Mouse (Mus musculus): ENCODE data around the gene Sucla2.
"Not testable (repeated sequence)": the region's sequence is repeated elsewhere in the genome, so short reads cannot be mapped to it uniquely, and the experiment has no call there.

Sucla2 gene

DNA sequence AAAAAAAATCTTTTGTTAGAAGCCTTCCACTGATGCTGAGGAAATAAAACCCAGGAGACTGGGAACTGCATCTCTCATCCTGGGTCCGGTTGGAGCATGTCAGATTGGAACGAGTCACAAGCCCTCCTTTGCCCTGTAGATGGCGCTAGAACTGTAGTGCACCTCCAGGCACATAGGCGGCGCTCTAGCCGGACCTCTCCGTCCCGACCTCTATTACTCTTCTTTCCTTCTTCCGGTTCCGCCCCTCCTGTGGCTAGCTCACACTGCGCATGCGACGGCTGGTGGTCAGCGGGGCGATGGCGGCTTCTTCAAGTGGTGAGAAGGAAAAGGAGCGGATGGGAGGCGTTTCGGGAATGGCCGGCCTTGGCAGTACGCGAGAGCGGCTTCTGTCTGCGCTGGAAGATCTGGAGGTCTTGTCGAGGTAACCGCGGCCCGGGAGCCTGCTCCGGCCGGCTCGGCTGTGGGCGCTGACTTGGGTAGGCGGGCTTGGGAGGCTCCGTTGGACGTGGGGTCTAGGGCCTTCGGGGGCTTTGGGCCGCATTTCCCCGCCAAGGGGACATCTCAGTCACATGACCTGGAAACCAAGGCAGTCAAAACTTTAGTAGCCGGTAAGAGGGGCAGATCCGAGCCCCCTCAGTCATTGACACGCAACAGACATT, 15.2 kb upstream of the Sucla2 start, which contains the start of gene Med4:
Gene Med4, plus strand, starts transcription at position 261 of the 659 bp plus-strand sequence.
- in situ Hi-C loops (cut with MseI, MboI): no loop called here

DNA sequence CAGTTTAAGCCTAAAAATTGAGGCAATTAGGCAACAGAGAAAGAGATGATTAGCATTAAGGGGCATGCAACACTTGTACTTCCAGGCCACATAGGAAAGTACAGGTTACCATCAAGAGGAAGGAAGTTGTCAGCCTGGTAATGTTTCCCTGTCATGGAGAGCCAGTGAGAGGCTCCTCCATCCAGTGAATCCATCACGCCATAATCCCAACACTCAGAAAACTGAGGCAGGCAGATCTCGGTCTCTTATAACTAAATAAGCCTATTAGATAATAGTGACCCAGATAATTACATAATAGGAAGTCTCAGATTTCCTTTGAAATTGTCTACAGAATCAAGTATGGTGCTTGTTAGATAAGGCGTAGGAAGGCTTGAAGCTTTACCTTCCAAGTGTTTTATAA, 983 bp upstream of the Sucla2 start:
- in situ Hi-C loops (cut with MseI, MboI): no loop called here

DNA sequence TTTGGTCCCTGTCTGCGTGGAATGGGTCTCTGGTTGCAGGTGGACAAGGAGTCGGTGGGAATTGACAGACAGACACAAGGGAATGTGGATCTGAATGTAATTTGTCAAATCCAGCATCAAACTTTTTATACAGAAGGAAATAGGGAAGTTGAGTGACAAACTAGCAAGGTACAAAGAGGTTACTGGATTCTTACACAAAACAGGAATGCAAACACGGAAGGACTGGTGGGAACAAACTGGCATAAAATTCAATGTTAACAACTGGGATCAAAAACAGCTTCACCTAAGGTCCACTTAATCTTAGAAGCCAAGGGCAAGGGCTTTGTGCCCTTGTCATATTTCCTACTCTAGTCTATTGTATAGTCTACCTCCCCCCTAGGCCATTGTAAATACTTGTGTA, 3.5 kb downstream of the Sucla2 start:
- in situ Hi-C loops (cut with MseI, MboI): not testable (repeated sequence)

DNA sequence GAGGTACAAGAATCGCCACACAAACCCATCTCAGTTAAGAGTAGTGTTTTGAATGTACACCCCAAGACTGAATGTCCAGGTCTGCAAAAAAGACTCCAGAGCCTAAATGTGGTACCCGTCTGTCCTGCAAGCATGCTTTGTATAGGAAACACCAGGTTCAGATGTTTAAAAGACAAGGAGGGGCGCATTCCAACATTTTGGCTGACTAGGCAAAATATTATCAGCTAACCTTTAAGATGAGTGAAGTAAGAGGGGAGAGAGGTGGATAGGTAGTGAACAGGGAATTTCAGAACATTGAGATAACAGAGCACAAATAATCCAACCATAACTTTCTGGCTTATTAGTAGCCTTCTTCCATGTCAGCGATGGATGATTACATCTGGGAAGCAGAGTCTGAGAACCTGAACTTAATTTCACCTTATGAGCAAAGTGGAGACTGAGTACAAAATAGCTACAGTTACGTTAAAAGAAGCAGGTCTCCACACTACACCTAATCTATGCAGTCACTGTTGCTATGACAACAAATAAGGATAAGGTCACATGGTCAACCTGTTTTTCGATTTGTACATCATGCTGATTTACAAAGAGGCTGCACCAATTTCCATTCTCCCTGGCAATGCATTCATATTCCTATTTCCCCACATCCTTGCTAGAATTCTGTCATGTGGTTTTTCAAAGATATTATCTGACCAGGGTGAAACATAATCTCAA, 8.8 kb downstream of the Sucla2 start:
- in situ Hi-C loops (cut with MseI, MboI): no loop called here

DNA sequence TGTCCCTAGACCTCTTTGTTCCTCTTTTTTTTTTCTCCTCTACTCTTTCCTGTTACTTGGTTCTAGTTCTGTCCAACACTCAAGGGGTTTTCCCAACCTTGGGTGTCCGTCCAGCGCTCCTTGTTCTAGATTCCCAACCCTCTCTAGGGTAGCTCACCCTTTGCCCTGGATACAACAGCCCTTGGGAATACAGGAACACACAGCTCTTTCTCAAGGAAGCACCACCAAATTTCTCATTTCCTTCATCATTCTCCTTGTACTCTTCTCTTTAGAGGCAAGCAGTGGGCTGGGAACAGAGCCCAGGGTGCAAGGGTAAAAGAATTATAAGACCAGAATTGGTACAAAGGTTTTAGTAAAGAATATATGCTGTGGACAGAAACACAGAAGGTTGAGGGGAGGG, 10.5 kb downstream of the Sucla2 start:
- in situ Hi-C loops (cut with MseI, MboI): no loop called here

DNA sequence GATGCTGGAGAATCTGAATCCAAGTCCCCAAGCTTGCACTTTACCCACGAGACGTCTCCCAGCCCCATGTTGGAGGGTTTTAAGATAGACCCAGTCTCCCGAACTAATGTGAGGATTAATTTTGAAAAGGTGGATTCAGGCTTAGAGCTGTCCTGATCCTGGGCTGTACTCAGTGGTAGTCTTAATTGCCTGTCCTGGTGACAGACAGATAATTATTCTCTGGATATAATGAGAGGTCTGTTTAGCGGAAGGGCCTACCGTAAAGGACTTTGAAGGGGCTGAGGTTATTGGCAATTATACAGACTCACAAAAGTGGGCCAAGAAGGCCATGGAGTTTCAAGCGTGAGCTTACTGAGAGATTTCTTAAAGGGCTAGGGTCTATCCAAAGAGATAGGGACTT, 18.7 kb downstream of the Sucla2 start:
- in situ Hi-C loops (cut with MseI, MboI): no loop called here

- in situ Hi-C loops (cut with MseI, MboI): no loop called here
Observed at GRCm38 (mm10) chr14:73547034-73547433, 21.9 kb downstream of the Sucla2 start.

DNA sequence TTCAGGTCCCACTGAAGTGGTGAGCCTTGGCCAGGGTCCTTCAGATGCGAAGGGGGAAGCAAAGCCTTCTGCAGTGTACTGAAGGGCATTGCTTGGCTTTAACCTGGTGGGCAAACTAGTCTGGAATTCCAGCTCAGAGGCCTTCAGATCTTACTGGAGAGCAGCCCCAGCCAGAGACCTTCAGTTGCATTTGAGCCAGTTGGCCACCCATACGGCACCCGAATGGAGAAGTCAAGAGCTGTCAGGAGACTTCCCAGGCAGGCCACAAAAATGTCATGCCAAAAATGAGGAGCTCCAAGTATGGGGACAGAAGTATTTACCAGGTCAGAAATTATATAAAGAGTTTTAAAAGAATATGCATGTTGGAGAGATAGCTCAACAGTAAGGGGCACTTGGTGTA, 22.9 kb downstream of the Sucla2 start, which contains the start of gene Nudt15:
Gene Nudt15, minus strand, starts transcription at position 192 of the 400 bp plus-strand sequence.
- in situ Hi-C loops (cut with MseI, MboI): no loop called here

- in situ Hi-C loops (cut with MseI, MboI): no loop called here
Observed at GRCm38 (mm10) chr14:73550291-73550690, 25.2 kb downstream of the Sucla2 start.

DNA sequence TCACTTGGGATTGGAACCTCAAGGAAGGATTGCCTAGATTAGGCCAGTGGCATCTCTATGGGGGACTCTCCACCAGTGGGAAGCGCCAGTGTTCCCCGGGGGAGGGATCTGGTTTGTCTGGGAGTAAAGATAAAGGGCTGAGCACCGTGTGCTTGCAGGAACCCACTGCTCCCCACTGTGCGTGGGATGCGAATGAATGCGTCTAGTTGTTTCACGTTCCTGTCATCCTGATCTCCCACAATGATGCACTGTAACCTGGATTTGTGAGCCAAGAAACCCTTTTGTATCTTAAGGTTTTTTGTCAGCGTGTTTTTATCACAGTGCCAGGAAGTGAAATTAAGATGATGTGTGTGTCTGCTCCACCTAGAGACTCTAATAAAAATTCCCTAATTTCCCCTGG, 25.6 kb downstream of the Sucla2 start:
- in situ Hi-C loops (cut with MseI, MboI): no loop called here

- in situ Hi-C loops (cut with MseI, MboI): no loop called here
Observed at GRCm38 (mm10) chr14:73551164-73551563, 26.0 kb downstream of the Sucla2 start.

DNA sequence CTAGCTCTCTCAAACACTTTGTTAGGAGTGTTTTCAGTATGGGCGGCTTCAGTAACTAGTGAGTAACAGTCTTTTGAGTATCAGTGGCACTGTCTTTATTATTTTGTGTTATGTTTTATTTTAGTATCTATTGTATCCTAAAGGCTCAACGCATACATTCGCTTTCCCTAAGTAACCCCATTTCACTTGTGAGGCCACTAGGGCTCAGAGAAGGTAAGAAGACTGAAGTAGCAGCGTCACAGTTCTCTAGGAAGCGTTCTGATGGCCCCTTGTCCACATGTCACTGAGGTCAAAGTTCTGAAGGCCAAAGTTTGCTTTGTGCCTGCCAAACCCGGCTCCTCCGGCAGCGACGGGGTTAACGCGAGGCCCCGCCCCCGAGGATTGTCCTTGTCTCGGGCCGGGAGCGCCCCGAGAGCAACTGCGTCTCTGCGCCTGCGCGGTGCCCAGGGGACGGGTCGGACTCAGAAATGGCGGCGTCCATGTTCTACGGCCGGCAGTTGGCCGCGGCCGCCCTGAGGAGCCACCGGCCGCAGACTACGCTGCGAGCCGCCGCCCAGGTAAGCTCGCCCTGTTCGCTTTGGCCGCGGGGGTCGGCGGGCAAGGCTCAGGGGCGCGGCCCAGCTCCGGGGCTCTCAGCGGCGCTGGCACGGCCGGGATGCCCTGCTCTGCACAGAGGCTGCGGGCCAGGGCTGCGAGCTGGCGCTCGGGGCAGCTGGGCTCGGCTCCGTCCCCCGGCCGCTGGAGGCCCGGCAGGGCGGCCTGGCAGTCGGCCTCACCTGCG, 27.4 kb downstream of the Sucla2 start:
- in situ Hi-C loops (cut with MseI, MboI): no loop called here

GRCm38 (mm10) chr14:73553122-73553696, 28.1 kb downstream of the Sucla2 start:
- in situ Hi-C loops (cut with MseI, MboI): no loop called here

GRCm38 (mm10) chr14:73569831-73570230, 44.7 kb downstream of the Sucla2 start:
- in situ Hi-C loops (cut with MseI, MboI): not testable (repeated sequence)

- in situ Hi-C loops (cut with MseI, MboI): no loop called here
Observed at GRCm38 (mm10) chr14:73571143-73571542, 46.0 kb downstream of the Sucla2 start.

DNA sequence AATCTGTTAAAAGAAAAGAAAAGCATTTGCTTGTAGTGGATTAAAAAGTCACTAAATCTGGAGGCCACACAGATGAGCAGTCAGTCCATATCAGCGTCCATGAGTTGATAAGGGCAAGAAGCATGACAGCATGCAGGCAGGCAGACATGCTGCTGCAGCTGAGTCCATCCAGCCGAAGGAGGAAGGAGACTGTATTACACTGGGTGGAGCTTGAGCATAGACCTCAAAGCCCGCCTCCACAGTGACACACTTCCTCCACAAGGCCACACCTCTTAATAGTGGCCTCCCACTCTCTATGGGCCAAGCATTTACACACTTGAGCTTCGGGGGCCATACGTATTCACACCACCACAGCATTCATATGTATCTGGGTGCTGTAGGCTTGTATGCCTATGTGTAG, 48.9 kb downstream of the Sucla2 start:
- in situ Hi-C loops (cut with MseI, MboI): no loop called here

- in situ Hi-C loops (cut with MseI, MboI): no loop called here
Observed at GRCm38 (mm10) chr14:73576336-73576735, 51.2 kb downstream of the Sucla2 start.

GRCm38 (mm10) chr14:73588080-73588479, 63.0 kb downstream of the Sucla2 start:
- in situ Hi-C loops (cut with MseI, MboI): no loop called here

- in situ Hi-C loops (cut with MseI, MboI): no loop called here
Observed at GRCm38 (mm10) chr14:73592166-73592565, 67.0 kb downstream of the Sucla2 start.

DNA sequence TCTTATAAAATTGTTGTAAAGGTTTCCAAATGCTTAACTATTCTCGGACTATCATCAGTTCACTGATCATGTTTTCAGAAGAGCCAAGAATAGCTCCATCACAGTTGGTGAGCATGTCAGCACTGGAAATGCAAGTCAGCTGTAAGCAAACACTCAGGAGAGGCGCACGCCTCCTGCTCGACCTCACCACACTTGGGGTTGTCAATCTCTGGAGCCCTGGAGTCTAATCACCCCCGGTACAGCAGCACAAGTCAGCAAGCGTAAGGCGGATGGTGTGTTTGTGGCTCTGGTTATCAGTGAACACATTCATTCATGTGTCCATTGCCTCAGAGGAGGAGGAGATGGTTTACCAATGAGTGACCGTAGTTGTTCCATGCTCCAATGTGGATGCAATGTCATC, 74.6 kb downstream of the Sucla2 start:
- in situ Hi-C loops (cut with MseI, MboI): no loop called here

DNA sequence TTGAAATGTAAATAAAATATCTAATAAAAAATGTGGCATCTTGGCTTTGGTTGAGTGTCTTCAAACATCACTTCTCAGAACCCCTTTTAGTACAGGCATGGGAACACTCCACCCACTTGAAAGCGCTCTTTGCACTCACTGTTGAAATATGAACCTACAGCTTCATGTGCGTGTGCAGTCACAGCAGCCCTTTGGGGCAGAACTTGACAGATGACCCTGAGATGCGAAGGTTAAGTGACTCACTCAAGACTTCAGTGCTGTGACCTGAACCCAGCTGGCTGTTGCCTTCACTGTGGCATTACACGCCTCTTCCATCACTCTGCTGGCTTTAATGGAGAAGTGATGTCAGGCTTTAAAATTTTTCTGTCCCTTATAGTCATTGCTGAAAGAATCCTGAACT, 82.6 kb downstream of the Sucla2 start:
- in situ Hi-C loops (cut with MseI, MboI): no loop called here
